Mouse (Mus musculus): ENCODE results near the gene Dennd5b.

The Dennd5b gene

GRCm38 (mm10) chr6:149101943-149102243 is 413 bp upstream of the Dennd5b start:
- DNase-seq (ENCODE audit: low spot score in 2 of 2), result no peak

DNA sequence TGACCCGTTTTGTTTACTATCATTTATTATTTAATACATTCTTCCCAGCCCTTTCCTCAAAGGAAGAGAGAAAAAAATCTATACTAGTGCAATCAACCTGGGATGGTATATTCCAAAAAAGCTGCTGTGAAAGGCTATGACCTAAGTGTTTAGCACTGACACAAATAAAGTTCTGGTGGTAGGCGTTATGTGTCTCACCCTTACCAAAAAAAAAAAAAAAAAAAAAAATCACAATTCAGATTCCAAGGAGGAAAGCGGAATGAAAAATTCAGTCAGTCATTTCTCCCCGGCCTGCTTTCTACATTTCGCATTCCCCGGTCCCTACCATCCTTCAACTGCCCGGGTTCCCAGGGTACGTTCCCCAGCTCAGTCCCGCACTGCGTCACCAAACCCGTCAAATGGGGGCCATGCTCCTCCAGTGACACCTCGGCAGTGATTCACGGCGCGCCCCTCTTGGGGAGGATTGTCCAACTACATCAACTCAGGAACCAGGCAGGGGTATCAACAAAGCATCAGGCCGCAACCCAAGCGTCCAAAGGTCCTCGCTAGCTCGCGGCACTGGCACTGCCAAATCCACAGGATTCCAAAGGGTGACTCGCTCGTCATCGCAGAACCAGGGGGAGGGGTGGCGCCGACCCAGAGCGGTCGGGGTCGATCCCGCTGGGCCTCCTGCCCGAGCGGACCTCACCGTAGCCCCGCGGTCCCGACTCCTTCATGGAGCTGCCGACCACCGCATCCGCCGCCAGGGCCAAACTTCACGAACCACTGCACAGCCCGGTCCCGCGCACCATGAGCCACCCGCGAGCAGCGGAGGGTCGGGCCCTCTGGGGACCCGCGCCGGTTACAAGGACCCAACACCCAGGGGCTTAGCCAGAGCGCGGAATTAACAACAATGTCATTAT is 1.1 kb downstream of the Dennd5b start:
- DNase-seq (ENCODE audit: low spot score in 2 of 2), result peak; percentile 81

- DNase-seq (ENCODE audit: low spot score in 2 of 2), result no peak
These were observed 2.5 kb downstream of the Dennd5b start for GRCm38 (mm10) chr6:149098993-149099392.

- DNase-seq (ENCODE audit: low spot score in 2 of 2), result no peak
These were observed 4.2 kb downstream of the Dennd5b start for GRCm38 (mm10) chr6:149097276-149097675.

- no peak for DNase-seq (ENCODE audit: low spot score in 2 of 2)
These were observed 5.2 kb downstream of the Dennd5b start for GRCm38 (mm10) chr6:149096233-149096632.

GRCm38 (mm10) chr6:149095389-149095788 is 6.1 kb downstream of the Dennd5b start:
- DNase-seq (ENCODE audit: low spot score in 2 of 2), result no peak

GRCm38 (mm10) chr6:149094555-149094954 is 6.9 kb downstream of the Dennd5b start:
- no peak for DNase-seq (ENCODE audit: low spot score in 2 of 2)

DNA sequence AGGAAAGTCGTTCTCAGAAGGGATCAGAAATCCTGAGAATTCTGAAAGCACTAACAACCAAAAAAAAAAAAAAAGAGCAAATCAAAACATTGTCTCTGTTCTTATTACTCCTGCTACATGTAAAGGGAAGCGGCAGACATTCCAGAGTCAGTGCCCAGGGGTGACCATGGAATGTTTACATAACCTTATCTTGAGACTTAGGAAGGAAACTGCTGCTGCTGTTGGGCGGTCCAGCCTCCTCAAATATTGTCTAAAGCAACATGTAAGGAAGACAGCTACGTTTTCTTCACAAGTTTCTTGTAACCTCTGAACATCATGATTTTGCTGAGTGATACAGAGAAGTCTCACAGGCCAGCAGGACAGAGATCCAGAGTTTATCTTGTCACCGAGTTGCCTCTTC is 8.0 kb downstream of the Dennd5b start:
- DNase-seq (ENCODE audit: low spot score in 2 of 2), result no peak

DNA sequence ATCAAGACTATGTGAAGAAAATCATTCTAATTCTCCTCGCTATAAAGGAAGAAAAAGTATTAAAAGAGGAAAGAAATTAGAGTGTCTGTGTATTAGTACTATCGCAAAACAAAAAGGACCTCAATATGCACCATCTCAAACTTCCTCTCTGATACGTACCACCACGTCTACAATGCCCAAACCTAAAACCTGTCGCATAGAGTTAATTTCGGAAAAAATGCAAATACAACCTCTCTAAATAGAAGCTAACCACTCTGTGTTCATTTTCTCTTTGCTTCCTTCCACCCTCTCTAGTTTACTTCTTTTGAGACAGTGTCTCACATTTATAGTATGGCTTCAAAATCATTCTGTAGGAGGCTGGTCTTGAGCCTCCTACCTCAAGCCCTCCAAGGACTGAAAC is 9.1 kb downstream of the Dennd5b start:
- no peak for DNase-seq (ENCODE audit: low spot score in 2 of 2)

GRCm38 (mm10) chr6:149077136-149077808 is 24.2 kb downstream of the Dennd5b start:
- DNase-seq (ENCODE audit: low spot score in 2 of 2), result peak in 1 of 2 experiments; percentile 31

DNA sequence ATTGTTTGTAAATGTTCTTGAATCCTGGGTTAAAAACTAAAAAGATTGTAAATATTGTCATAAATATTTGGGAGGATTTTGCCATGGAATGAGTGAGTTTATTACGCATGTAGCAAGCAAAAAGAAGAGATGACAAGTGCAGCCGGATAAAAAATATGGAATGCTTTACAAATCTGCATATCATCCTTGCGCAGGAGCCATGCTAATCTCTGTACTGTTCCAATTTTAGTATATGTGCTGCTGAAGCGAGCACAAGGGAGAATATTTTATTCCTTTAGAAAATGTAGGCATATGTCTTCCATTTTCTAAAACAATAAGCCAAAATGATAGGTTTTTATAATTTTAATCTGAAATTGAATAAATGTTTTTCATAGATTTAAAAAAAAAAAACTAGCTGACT is 27.6 kb downstream of the Dennd5b start:
- DNase-seq (ENCODE audit: low spot score in 2 of 2), result no peak

DNA sequence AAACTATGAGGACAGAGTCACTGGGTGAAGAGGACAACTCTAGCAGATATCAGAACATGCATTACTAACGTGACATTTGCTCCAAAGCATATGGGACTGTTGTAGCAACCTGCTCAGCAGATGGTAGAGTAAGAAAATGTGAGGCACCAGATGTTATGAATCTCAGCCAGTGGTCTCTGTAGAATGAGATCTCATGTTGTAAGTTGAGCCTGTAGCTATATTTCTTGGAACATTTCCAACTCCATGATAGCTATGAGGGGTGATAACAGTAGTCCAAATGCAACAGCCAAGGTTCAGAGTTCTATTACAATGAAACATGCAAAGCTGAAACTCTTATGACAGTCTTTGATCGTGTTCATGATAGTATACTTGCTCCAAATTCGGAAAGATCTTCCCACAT is 28.6 kb downstream of the Dennd5b start:
- no peak for DNase-seq (ENCODE audit: low spot score in 2 of 2)

DNA sequence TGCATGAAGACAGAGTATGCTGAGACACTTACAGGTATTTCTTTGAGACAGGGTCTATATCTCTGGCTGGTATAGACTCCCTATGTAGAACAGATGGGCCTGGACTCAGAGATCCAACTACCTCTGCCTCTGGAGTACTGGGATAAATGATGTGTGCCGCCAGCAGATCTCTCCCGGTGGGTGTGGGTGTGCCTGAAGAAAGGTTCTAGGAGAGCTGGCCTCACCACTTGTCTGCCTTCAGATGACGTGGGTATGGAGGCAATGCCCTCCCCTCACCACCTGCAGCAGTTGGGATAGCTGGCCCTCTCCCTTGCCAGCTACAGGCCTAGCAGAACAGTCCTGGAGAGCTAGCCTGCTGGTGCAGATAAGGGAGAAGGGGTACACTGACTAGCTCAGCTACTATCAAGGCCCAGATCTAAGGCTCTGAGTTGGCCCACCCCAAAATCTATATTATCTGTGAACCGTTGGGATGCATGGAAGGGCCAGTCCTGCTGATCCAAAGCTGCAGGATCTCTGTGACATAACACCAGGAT is 30.8 kb downstream of the Dennd5b start:
- DNase-seq (ENCODE audit: low spot score in 2 of 2), result no peak

- DNase-seq (ENCODE audit: low spot score in 2 of 2), result no peak
These were observed 38.1 kb downstream of the Dennd5b start for GRCm38 (mm10) chr6:149063382-149063781.

DNA sequence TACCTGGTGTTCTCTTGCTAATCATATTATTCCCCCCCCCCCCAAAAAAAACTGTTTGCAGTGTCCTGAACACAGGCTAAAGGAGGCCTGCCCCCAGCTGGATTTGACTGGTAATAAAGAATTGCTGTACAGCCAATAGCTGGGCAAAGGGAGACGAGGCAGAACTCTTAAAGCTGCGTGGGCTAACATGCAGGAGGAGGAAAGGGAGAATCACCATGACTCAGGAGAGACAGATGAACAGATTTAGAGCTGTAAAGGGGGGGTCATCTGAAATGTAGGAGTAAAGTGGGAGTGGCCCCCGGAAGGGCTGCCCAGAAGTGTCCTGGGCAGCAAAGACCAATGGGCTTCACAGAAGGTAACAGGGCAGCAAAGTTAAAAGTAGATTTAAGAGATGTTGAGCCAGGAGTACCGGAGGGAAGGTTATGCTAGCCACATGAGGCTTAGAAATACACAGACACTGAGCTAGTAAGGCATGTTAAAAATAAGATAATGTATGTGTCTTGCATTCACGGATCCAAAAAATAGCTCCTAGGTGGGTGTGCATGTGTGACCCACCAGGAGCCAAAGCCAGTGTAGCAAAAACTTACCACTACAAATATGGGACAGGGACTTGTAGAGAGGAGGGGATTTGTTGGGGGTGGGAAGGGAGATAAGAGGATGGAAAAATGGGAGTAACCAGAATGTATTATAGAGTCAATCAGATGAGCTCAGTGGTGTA is 40.7 kb downstream of the Dennd5b start:
- no peak for DNase-seq (ENCODE audit: low spot score in 2 of 2)

DNA sequence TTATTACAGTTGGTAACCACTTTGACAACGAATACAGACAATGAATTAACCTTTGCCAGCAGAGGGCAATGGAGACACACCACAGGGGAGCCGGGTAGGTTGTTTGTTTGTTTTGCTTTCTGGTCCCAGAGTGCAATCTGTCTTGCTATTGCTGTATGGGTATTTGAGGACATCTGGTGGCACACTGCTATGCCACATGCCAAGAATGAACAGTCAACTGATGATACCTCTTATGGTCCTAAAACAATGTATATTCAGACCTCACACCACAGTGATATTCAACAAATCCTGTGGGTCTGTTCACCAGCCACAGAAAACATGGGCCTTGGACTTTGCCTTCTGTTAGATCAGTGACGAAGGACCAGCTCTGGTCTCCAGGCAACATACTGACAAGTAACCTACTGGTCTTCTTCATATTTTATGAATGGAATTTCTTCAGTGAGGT is 43.5 kb downstream of the Dennd5b start:
- no peak for DNase-seq (ENCODE audit: low spot score in 2 of 2)

GRCm38 (mm10) chr6:149054780-149055179 is 46.7 kb downstream of the Dennd5b start:
- DNase-seq (ENCODE audit: low spot score in 2 of 2), result no peak

GRCm38 (mm10) chr6:149050978-149051723 is 50.3 kb downstream of the Dennd5b start:
- DNase-seq (ENCODE audit: low spot score in 2 of 2), result no peak

- no peak for DNase-seq (ENCODE audit: low spot score in 2 of 2)
These were observed 61.4 kb downstream of the Dennd5b start for GRCm38 (mm10) chr6:149040099-149040498.

GRCm38 (mm10) chr6:149032198-149032597 is 69.3 kb downstream of the Dennd5b start:
- DNase-seq (ENCODE audit: low spot score in 2 of 2), result no peak

- DNase-seq (ENCODE audit: low spot score in 2 of 2), result no peak
These were observed 70.1 kb downstream of the Dennd5b start for GRCm38 (mm10) chr6:149031377-149031776.

GRCm38 (mm10) chr6:149018431-149018830 is 83.0 kb downstream of the Dennd5b start:
- DNase-seq (ENCODE audit: low spot score in 2 of 2), result no peak
